Mouse (Mus musculus) ES-E14 (cell line): Measurements from ENCODE around the gene Cab39l.

ENCODE experiments used
- CHD2 ChIP-seq: IDR thresholded peaks from 2 replicates; pipeline ENCODE4 v1.6.1; 2014; ENCODE audit warnings: mild to moderate bottlenecking, low read depth, low read length, inconsistent platforms
- MAFK ChIP-seq: IDR thresholded peaks from 2 replicates; pipeline ENCODE4 v1.6.1; 2014; ENCODE audit warnings: mild to moderate bottlenecking, low read depth, low read length, inconsistent platforms; ENCODE audit not compliant: insufficient read depth
- ZC3H11A ChIP-seq: IDR thresholded peaks from 2 replicates; pipeline ENCODE4 v1.6.1; 2012; ENCODE audit warnings: low read depth, mild to moderate bottlenecking, inconsistent platforms, low read length, borderline replicate concordance
- ZNF384 ChIP-seq: IDR thresholded peaks from 2 replicates; pipeline ENCODE4 v1.6.1; 2012; ENCODE audit warnings: low read depth, low read length, inconsistent platforms

DNA sequence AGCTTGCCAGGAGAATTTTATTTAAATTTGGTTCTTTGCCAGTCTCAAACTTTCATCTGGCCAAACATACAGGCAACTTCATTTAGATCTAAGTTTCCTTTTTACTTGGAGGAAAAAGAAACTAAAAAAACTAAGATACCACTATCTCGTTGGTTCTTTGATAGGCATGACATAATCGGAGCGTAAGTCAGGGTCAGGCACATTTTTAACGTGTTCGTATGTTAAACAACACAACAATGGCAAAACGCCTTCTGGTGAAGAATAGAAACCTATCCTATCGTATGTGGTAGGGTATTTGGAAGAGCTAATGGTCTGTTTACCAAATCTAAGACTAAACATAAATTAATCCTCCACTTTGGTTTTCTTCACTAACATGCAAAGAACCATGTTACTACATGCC is 733 bp upstream of the Cab39l start:
- TF ChIP-seq CHD2 = no peak
- TF ChIP-seq MAFK = no peak
- TF ChIP-seq ZC3H11A = no peak
- TF ChIP-seq ZNF384 = no peak
